Mouse (Mus musculus): ENCODE results near the gene Ighmbp2.

GRCm38 (mm10) chr19:3260591-3260990, 22.2 kb downstream of the Ighmbp2 start:
- TF ChIP-seq CTCF (IDR thresholded peaks at IDR 0.05; ENCODE audit: extremely low read depth, insufficient read depth, insufficient read length, insufficient replicate concordance), result no peak
- TF ChIP-seq POLR2A (IDR thresholded peaks at IDR 0.05; ENCODE audit: low read depth, low read length), result no peak

Data from spleen, adult 2 months (tissue).